ENCODE assay signal across 19 mouse cellular contexts in genomic region chr3:49854277-49854676, GRCm38 (mm10).
A peak's percentile ranks its signal among the peaks of the same experiment; 100 is the strongest.
DNase-seq lines count a peak whose midpoint lies in the region; ATAC-seq and TF ChIP-seq lines count a peak whose summit lies in the region.
"Had no signal": no experiment of that assay in that cellular context is flagged by ENCODE, and none has a peak within 500 bp of the region (broad histone marks: within the 10 kb centered on the region; RNA-seq: fewer than 3 reads in every experiment).

No protein-coding gene starts in this region.

- no peaks in the 10 kb centered on the region for H3K9me3 ChIP-seq in kidney, embryonic 15.5 days (replicated peaks)
- no peaks in the 10 kb centered on the region for H3K9me3 ChIP-seq in liver, embryonic 11.5 days (ENCODE audit: control insufficient read depth, low read length)
- H3K9me3 ChIP-seq in forebrain, embryonic 14.5 days (replicated peaks; ENCODE audit: control insufficient read depth, low read length): no peaks in the 10 kb centered on the region
- H3K9me3 ChIP-seq: embryonic facial prominence, embryonic 12.5 days; forebrain, embryonic 13.5 days; heart, embryonic 12.5 days; hindbrain, embryonic 10.5 days had no signal

- H3K79me2 ChIP-seq in liver, adult 2 months (ENCODE audit: control insufficient read depth, insufficient read depth, low read length): no peaks in the 10 kb centered on the region

- no peak overlapping the region for H3K4me3 ChIP-seq in kidney, embryonic 15.5 days (replicated peaks)
- H3K4me3 ChIP-seq in liver, adult 2 months (ENCODE audit: insufficient read depth, low read depth, low read length): no peak overlapping the region
- H3K4me3 ChIP-seq in liver, embryonic 11.5 days (ENCODE audit: low read depth, low read length): no peak overlapping the region
- H3K4me3 ChIP-seq in lung, adult 2 months (replicated peaks; ENCODE audit: extremely low read depth, low read depth, low read length): no peak overlapping the region
- H3K4me3 ChIP-seq in embryonic fibroblast, embryonic 13.5 days (ENCODE audit: insufficient read depth, low read length): no peak overlapping the region
- no peak overlapping the region for H3K4me3 ChIP-seq in forebrain, embryonic 14.5 days (ENCODE audit: low read depth, low read length)
- H3K4me3 ChIP-seq: embryonic facial prominence, embryonic 12.5 days; forebrain, embryonic 13.5 days; gastrocnemius, adult 2 months; heart, embryonic 12.5 days; hindbrain, embryonic 10.5 days had no signal

- DNase-seq in kidney, postnatal 36 days: no peak
- peak; percentile 33 for DNase-seq in liver, adult 2 months (ENCODE audit: extremely low read depth, low read depth, low spot score)
- no peak for DNase-seq in liver, embryonic 11.5 days (ENCODE audit: low spot score)
- DNase-seq in lung, postnatal 10 days: peak; percentile 6
- DNase-seq in lung, adult 2 months: no peak
- no peak for DNase-seq in forebrain, embryonic 14.5 days (ENCODE audit: low spot score)
- DNase-seq: adrenal gland, adult 2 months; adrenal gland, postnatal 25 days; cerebellum, adult 18-20 months; cerebellum, adult 9-11 months; cerebellum, postnatal 36 days; gastrocnemius, adult 2 months; gastrocnemius, postnatal 25 days had no signal

- TF ChIP-seq POLR2A in liver, adult 2 months (IDR thresholded peaks at IDR 0.05; ENCODE audit: extremely low read depth, insufficient read depth, low read length): no peak
- TF ChIP-seq POLR2A in lung, adult 2 months (IDR thresholded peaks at IDR 0.05; ENCODE audit: borderline replicate concordance, extremely low read depth, low read depth, low read length): no peak
- no peak for TF ChIP-seq POLR2A in embryonic fibroblast, embryonic 13.5 days (IDR thresholded peaks at IDR 0.05; ENCODE audit: low read depth, low read length)

- no peaks in the 10 kb centered on the region for H3K4me1 ChIP-seq in kidney, embryonic 15.5 days
- no peaks in the 10 kb centered on the region for H3K4me1 ChIP-seq in liver, adult 2 months (ENCODE audit: control insufficient read depth, insufficient read depth, low read length)
- no peaks in the 10 kb centered on the region for H3K4me1 ChIP-seq in liver, embryonic 11.5 days (replicated peaks; ENCODE audit: control insufficient read depth, insufficient read depth, low read length)
- no peaks in the 10 kb centered on the region for H3K4me1 ChIP-seq in lung, adult 2 months (ENCODE audit: control insufficient read depth, insufficient read depth, low read length)
- no peaks in the 10 kb centered on the region for H3K4me1 ChIP-seq in embryonic fibroblast, embryonic 13.5 days (ENCODE audit: control insufficient read depth, insufficient read depth, low read length)
- no peaks in the 10 kb centered on the region for H3K4me1 ChIP-seq in forebrain, embryonic 14.5 days (ENCODE audit: control insufficient read depth, insufficient read depth, low read length)
- H3K4me1 ChIP-seq: forebrain, embryonic 13.5 days; heart, embryonic 12.5 days; hindbrain, embryonic 10.5 days had no signal

- peak; percentile 49 for ATAC-seq in kidney, embryonic 15.5 days (replicated peaks; ENCODE audit: low FRiP score)
- no peak for ATAC-seq in liver, embryonic 11.5 days (replicated peaks; ENCODE audit: low FRiP score)
- ATAC-seq in forebrain, embryonic 14.5 days: no peak
- ATAC-seq: forebrain, embryonic 13.5 days had no signal

- H3K36me3 ChIP-seq in kidney, embryonic 15.5 days: no peaks in the 10 kb centered on the region
- no peaks in the 10 kb centered on the region for H3K36me3 ChIP-seq in liver, adult 2 months (ENCODE audit: control insufficient read depth, insufficient read depth, low read length)
- no peaks in the 10 kb centered on the region for H3K36me3 ChIP-seq in liver, embryonic 11.5 days (ENCODE audit: control insufficient read depth, insufficient read depth, low read length)
- H3K36me3 ChIP-seq in forebrain, embryonic 14.5 days (ENCODE audit: control insufficient read depth, insufficient read depth, low read length): no peaks in the 10 kb centered on the region
- H3K36me3 ChIP-seq: embryonic facial prominence, embryonic 12.5 days; heart, embryonic 12.5 days; hindbrain, embryonic 10.5 days had no signal

- 41% methylated on average over 2 of the region's 2 CpGs for WGBS in kidney, embryonic 15.5 days
- 70% methylated on average over 2 of the region's 2 CpGs for WGBS in liver, adult 2 months
- 53% methylated on average over 2 of the region's 2 CpGs for WGBS in liver, embryonic 11.5 days
- 39% methylated on average over 2 of the region's 2 CpGs for WGBS in lung, adult 2 months
- WGBS in forebrain, embryonic 14.5 days: 95% methylated on average over 2 of the region's 2 CpGs

- H3K27ac ChIP-seq in kidney, embryonic 15.5 days: no peak overlapping the region
- H3K27ac ChIP-seq in liver, adult 2 months (replicated peaks; ENCODE audit: insufficient read depth, low read depth, low read length): no peak overlapping the region
- H3K27ac ChIP-seq in liver, embryonic 11.5 days (ENCODE audit: low read depth, low read length): no peak overlapping the region
- peak overlapping the region; percentile 13; the same call in 1 of the 2 replicates for H3K27ac ChIP-seq in embryonic fibroblast, embryonic 13.5 days (ENCODE audit: insufficient read depth, low read length)
- no peak overlapping the region for H3K27ac ChIP-seq in forebrain, embryonic 14.5 days (ENCODE audit: low read depth, low read length)
- H3K27ac ChIP-seq: embryonic facial prominence, embryonic 12.5 days; forebrain, embryonic 13.5 days; gastrocnemius, adult 2 months; hindbrain, embryonic 10.5 days had no signal

- no peak overlapping the region for H3K9ac ChIP-seq in kidney, embryonic 15.5 days
- H3K9ac ChIP-seq in liver, adult 2 months (ENCODE audit: low read depth, low read length): no peak overlapping the region
- H3K9ac ChIP-seq in liver, embryonic 11.5 days (ENCODE audit: low read depth, low read length): no peak overlapping the region
- no peak overlapping the region for H3K9ac ChIP-seq in forebrain, embryonic 14.5 days (ENCODE audit: low read length)
- H3K9ac ChIP-seq: embryonic facial prominence, embryonic 12.5 days; forebrain, embryonic 13.5 days; heart, embryonic 12.5 days had no signal

- no peaks in the 10 kb centered on the region for H3K27me3 ChIP-seq in kidney, embryonic 15.5 days
- H3K27me3 ChIP-seq in liver, adult 2 months (ENCODE audit: control insufficient read depth, insufficient read depth, low read length): no peaks in the 10 kb centered on the region
- no peaks in the 10 kb centered on the region for H3K27me3 ChIP-seq in liver, embryonic 11.5 days (replicated peaks; ENCODE audit: control insufficient read depth, insufficient read depth, low read length)
- no peaks in the 10 kb centered on the region for H3K27me3 ChIP-seq in forebrain, embryonic 14.5 days (replicated peaks; ENCODE audit: control insufficient read depth, insufficient read depth, low read length)
- H3K27me3 ChIP-seq: embryonic facial prominence, embryonic 12.5 days; forebrain, embryonic 13.5 days; heart, embryonic 12.5 days had no signal

- no peak for TF ChIP-seq CTCF in liver, adult 2 months (IDR thresholded peaks at IDR 0.05; ENCODE audit: low read depth, low read length)
- no peak for TF ChIP-seq CTCF in lung, adult 2 months (IDR thresholded peaks at IDR 0.05; ENCODE audit: insufficient read depth, low read length)
- TF ChIP-seq CTCF in embryonic fibroblast, embryonic 13.5 days (IDR thresholded peaks at IDR 0.05; ENCODE audit: borderline replicate concordance, insufficient read depth, low read length): no peak

- H3K4me2 ChIP-seq in kidney, embryonic 15.5 days: no peak overlapping the region
- no peak overlapping the region for H3K4me2 ChIP-seq in liver, embryonic 11.5 days
- no peak overlapping the region for H3K4me2 ChIP-seq in forebrain, embryonic 14.5 days (ENCODE audit: low read length)
- H3K4me2 ChIP-seq: embryonic facial prominence, embryonic 12.5 days; forebrain, embryonic 13.5 days; heart, embryonic 12.5 days had no signal

Comparison
In these comparisons a context has a peak if more than half of its experiments do, and no peak if none do; other contexts are left out.
1. DNase-seq: peak in liver, adult 2 months (single experiment) and lung, postnatal 10 days (single experiment); none in kidney, postnatal 36 days (0 of 2), liver, embryonic 11.5 days (single experiment), lung, adult 2 months (single experiment) and forebrain, embryonic 14.5 days (single experiment).